Mouse (Mus musculus) myocyte (in vitro differentiated cells): ENCODE results near the gene Kctd11. TPM values are rescaled to one million over a fixed set of nuclear protein-coding genes. Genes with fewer than 3 reads are reported as not detected.

Source experiments
- H3K27me3 ChIP-seq: one replicate; pipeline ENCODE4 v1.6.1; 2011; ENCODE audit not compliant: control insufficient read depth, insufficient read depth, insufficient read length
- H3K36me3 ChIP-seq: one replicate; pipeline ENCODE4 v1.6.1; 2011; ENCODE audit not compliant: control insufficient read depth, insufficient read depth
- H3K4me2 ChIP-seq: one replicate; pipeline ENCODE4 v1.6.1; 2011; ENCODE audit warnings: low read depth, control low read depth
- H3K4me3 ChIP-seq: one replicate; pipeline ENCODE4 v1.5.1; 2011; ENCODE audit warnings: mild to moderate bottlenecking, control low read depth, moderate library complexity
- H3K79me2 ChIP-seq: one replicate; pipeline ENCODE4 v1.6.1; 2011; ENCODE audit not compliant: control insufficient read depth, insufficient read depth
- H3ac ChIP-seq: one replicate; pipeline ENCODE4 v1.6.1; 2011; ENCODE audit not compliant: control insufficient read depth, insufficient read length
- CEBPB ChIP-seq: IDR thresholded peaks from 2 replicates; pipeline ENCODE4 v1.6.1; 2011; ENCODE audit warnings: mild to moderate bottlenecking, moderate library complexity; ENCODE audit not compliant: poor library complexity, insufficient read depth, severe bottlenecking
- E2F4 ChIP-seq: IDR thresholded peaks from one replicate; pipeline ENCODE4 v1.6.1; 2011; ENCODE audit warnings: mild to moderate bottlenecking, control low read depth, moderate library complexity; ENCODE audit not compliant: insufficient read depth
- MAX ChIP-seq: IDR thresholded peaks from one replicate; pipeline ENCODE4 v1.6.1; 2011; ENCODE audit warnings: low read depth, mild to moderate bottlenecking, control low read depth
- MYOD1 ChIP-seq, 3 experiments: IDR thresholded peaks; one replicate each; pipeline ENCODE4 v1.6.1; 2011; ENCODE audit warnings: control low read depth in 2 of 3, low read depth in 2 of 3, mild to moderate bottlenecking in 2 of 3, moderate library complexity in 1 of 3; ENCODE audit not compliant: insufficient read length in 2 of 3, control insufficient read depth in 1 of 3
- MYOG ChIP-seq, 3 experiments: IDR thresholded peaks; one replicate each; pipeline ENCODE4 v1.6.1; 2011; ENCODE audit warnings: control low read depth in 2 of 3, low read depth in 2 of 3, mild to moderate bottlenecking in 2 of 3; ENCODE audit not compliant: insufficient read length in 2 of 3, control insufficient read depth in 1 of 3, insufficient read depth in 1 of 3
- POLR2A ChIP-seq: IDR thresholded peaks from one replicate; pipeline ENCODE4 v1.6.1; 2011; ENCODE audit warnings: low read depth, mild to moderate bottlenecking, control low read depth, moderate library complexity; ENCODE audit not compliant: insufficient read length
- POLR2AphosphoS2 ChIP-seq: IDR thresholded peaks from one replicate; pipeline ENCODE4 v1.6.1; 2011; ENCODE audit warnings: low read depth, control low read depth; ENCODE audit not compliant: insufficient read length
- REST ChIP-seq: IDR thresholded peaks from one replicate; pipeline ENCODE4 v1.6.1; 2011; ENCODE audit warnings: mild to moderate bottlenecking, control low read depth, moderate library complexity; ENCODE audit not compliant: insufficient read depth, insufficient read length
- SRF ChIP-seq: IDR thresholded peaks from one replicate; pipeline ENCODE4 v1.6.1; 2011; ENCODE audit warnings: low read depth; ENCODE audit not compliant: control insufficient read depth, insufficient read length
- TCF12 ChIP-seq: IDR thresholded peaks from one replicate; pipeline ENCODE4 v1.6.1; 2011; ENCODE audit warnings: mild to moderate bottlenecking, control low read depth; ENCODE audit not compliant: poor library complexity, insufficient read depth, severe bottlenecking
- TCF3 ChIP-seq: IDR thresholded peaks from one replicate; pipeline ENCODE4 v1.6.1; 2011; ENCODE audit warnings: low read depth, control low read depth; ENCODE audit not compliant: insufficient read length
- USF1 ChIP-seq: IDR thresholded peaks from one replicate; pipeline ENCODE4 v1.6.1; 2011; ENCODE audit warnings: low read depth, mild to moderate bottlenecking, control low read depth, moderate library complexity
- polyA plus RNA-seq: library from polyadenylated mRNA; unstranded; fragments of >200 nt; fragmentation: generic; extraction: Trizol; gene quantifications from one replicate; pipeline ENCODE4 v1.2.1, GENCODE M21; 2012; ENCODE audit warnings: missing spikeins

Kctd11 gene
- polyA plus RNA-seq, 1 experiment, result 24.5 TPM

DNA sequence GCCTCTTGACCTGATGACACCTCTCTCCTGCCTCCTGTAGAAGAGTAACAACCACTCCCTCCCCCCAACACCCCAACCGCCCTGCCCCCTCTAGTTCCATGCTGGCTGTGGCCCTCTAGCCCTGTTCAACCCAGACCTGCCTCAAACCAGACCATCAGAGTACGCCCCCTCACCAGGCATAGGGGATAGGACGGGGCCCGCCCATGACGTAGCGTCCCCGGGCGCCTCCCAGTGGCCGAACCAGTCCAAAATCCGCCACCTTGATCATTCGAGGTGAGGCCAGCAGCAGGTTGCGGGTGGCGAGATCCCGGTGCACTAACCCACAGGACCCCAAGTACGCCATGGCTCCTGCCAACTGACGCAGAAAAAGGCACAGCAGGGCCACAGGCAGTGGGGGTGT lies 25.9 kb downstream of the Kctd11 start:
- Histone ChIP-seq H3K36me3 (no peaks in the 10 kb centered on the region), H3K4me2 (no peak overlapping the region)

DNA sequence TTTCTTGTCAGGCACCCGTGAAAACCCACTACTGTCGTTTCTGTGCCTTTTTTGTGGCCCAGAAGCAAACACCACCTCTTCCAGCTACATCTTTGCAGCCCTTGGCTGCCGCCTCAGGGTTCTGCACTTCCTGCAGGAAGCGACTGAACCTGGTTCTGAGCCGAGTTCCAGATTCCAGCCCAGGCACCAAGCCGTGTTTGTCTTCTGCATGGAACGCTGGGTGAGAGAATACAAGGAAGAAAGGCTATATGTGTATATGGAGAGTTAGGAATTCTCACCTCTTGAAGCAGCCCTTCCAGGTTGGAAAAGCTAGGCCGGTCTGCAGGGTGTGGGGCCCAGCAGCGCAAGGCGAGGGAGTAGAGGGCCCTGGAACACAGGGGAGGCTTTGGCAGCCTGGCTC lies 26.5 kb downstream of the Kctd11 start:
- no peak for TF ChIP-seq SRF
- no peak for TF ChIP-seq E2F4
- TF ChIP-seq USF1, result no peak
- TF ChIP-seq MYOD1 (IDR thresholded peaks at IDR 0.05; ENCODE audit: control insufficient read depth in 1 of 3, insufficient read length in 2 of 3, low read depth in 2 of 3), result no peak
- no peak for TF ChIP-seq REST
- peaks cover 10% of the 10 kb centered on the region for H3K27me3 ChIP-seq
- no peaks in the 10 kb centered on the region for H3K79me2 ChIP-seq
- no peak overlapping the region for H3ac ChIP-seq
- no peak overlapping the region for H3K4me2 ChIP-seq
- no peaks in the 10 kb centered on the region for H3K36me3 ChIP-seq
- H3K4me3 ChIP-seq, result no peak overlapping the region

More for the DNA sequence above, 25.9 kb downstream of the Kctd11 start:
- Histone ChIP-seq H3K79me2 (no peaks in the 10 kb centered on the region), H3ac (no peak overlapping the region), H3K27me3 (peaks cover 10% of the 10 kb centered on the region), H3K4me3 (no peak overlapping the region)
- no peak for TF ChIP-seq POLR2AphosphoS2
- no peak for TF ChIP-seq REST
- no peak for TF ChIP-seq TCF3
- no peak for TF ChIP-seq SRF
- no peak for TF ChIP-seq USF1
- TF ChIP-seq MYOG (IDR thresholded peaks at IDR 0.05; ENCODE audit: control insufficient read depth in 1 of 3, insufficient read depth in 1 of 3, insufficient read length in 2 of 3, low read depth in 2 of 3), result no peak
- no peak for TF ChIP-seq MYOD1 (IDR thresholded peaks at IDR 0.05; ENCODE audit: control insufficient read depth in 1 of 3, insufficient read length in 2 of 3, low read depth in 2 of 3)
- no peak for TF ChIP-seq E2F4
- no peak for TF ChIP-seq TCF12
- TF ChIP-seq MAX, result no peak
- TF ChIP-seq CEBPB, result no peak
- TF ChIP-seq POLR2A, result no peak

DNA sequence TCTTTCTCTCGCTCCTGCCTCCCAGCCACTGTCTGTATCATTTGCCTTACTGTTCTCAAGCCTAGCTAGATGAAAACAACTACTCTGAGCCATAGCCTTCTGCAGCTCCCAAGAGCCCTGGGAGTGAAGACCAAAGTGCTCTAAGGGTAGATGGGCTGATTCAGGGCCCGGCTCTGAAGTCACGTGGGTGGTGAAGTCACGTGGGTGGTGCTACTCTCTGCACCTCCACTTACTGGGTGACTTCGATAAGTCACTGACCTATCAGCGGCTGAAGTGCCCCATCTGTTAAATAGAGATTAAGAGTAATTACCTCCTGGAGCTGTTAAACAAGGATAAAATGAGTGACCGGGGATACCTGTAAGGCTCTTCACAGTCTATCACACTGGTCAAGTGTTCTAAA lies 27.2 kb downstream of the Kctd11 start:
- Histone ChIP-seq H3ac (no peak overlapping the region), H3K4me2 (no peak overlapping the region), H3K79me2 (no peaks in the 10 kb centered on the region), H3K36me3 (peaks cover 3% of the 10 kb centered on the region), H3K27me3 (peaks cover 10% of the 10 kb centered on the region), H3K4me3 (no peak overlapping the region)
- TF ChIP-seq CEBPB (no peak), USF1 (peak; percentile 80), E2F4 (no peak), SRF (no peak), MYOD1 (IDR thresholded peaks at IDR 0.05; ENCODE audit: control insufficient read depth in 1 of 3, insufficient read length in 2 of 3, low read depth in 2 of 3) (no peak), MAX (no peak), POLR2AphosphoS2 (peak; percentile 63)

DNA sequence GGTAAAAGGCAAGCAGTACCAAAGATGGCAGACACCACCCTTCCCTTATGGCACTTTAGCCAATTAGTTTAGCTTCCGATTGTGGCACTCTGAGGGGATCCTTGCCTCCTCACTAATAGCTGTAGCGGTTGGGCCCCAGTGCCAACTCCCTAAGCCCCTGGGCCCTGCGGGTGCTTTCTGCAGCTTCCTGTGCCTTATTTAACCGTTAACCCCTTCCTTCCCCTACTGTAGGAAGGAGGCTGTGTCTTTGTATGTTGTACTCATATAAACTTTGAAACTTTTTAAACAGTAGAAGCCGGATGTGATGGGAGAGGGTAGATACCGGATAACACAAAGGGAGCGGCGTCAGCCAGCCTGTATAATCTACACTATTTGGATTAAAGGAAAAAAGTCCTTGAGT lies 30.5 kb downstream of the Kctd11 start:
- TF ChIP-seq TCF3 (no peak), CEBPB (no peak), USF1 (no peak), MYOG (IDR thresholded peaks at IDR 0.05; ENCODE audit: control insufficient read depth in 1 of 3, insufficient read depth in 1 of 3, insufficient read length in 2 of 3, low read depth in 2 of 3) (no peak)
- H3K79me2 ChIP-seq, result peaks cover 9% of the 10 kb centered on the region
- H3K4me3 ChIP-seq, result no peak overlapping the region
- H3K36me3 ChIP-seq, result peaks cover 12% of the 10 kb centered on the region
- no peak overlapping the region for H3ac ChIP-seq
- peaks cover 3% of the 10 kb centered on the region for H3K27me3 ChIP-seq
- H3K4me2 ChIP-seq, result no peak overlapping the region

DNA sequence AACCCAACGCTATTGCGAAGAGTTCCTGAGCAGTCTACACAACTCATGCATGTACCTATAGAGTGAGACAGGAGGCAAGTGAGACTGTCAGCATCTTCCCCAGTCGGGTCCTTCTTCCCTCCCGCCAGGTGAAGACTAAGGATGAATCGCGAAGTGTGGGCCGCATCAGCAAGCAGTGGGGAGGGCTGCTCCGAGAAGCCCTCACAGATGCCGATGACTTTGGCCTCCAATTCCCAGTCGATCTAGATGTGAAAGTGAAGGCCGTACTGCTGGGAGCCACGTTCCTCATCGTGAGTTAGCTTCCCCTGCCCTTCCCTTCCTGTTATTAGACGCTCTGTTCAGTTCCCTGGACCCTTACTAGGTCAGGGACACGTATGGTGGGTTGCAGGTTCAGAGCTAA lies 31.3 kb downstream of the Kctd11 start:
- Histone ChIP-seq H3K36me3 (peaks cover 12% of the 10 kb centered on the region), H3K4me3 (no peak overlapping the region), H3K79me2 (peaks cover 9% of the 10 kb centered on the region), H3K4me2 (no peak overlapping the region), H3K27me3 (no peaks in the 10 kb centered on the region), H3ac (no peak overlapping the region)
- TF ChIP-seq SRF (no peak), MAX (no peak), POLR2AphosphoS2 (no peak), MYOG (IDR thresholded peaks at IDR 0.05; ENCODE audit: control insufficient read depth in 1 of 3, insufficient read depth in 1 of 3, insufficient read length in 2 of 3, low read depth in 2 of 3) (no peak), TCF3 (no peak), TCF12 (no peak), POLR2A (no peak)
